Mouse (Mus musculus) layer of hippocampus, postnatal 25 days (tissue): ENCODE results near the gene Azi2. TPM values are rescaled to one million over a fixed set of nuclear protein-coding genes. Genes with fewer than 3 reads are reported as not detected.

Experiments
- DNase-seq, 2 experiments: peaks; one replicate each; pipeline ENCODE4 v3.0.0; 2022; ENCODE audit warnings: mixed read lengths in 2 of 2, low spot score in 1 of 2; ENCODE audit errors: extremely low spot score in 1 of 2
- microRNA-seq, 2 experiments: library from miRNA; unstranded; fragments of <30 nt; microRNA quantifications; one replicate each; pipeline ENCODE4 v1.2.0; 2021
- total RNA-seq, 2 experiments: library from RNA; stranded (reverse); gene quantifications; 2 replicates each; pipeline ENCODE4 v1.2.3; 2021

Azi2 gene
- total RNA-seq, 2 experiments from 2014 or later: 72.3 to 76.1 TPM

DNA sequence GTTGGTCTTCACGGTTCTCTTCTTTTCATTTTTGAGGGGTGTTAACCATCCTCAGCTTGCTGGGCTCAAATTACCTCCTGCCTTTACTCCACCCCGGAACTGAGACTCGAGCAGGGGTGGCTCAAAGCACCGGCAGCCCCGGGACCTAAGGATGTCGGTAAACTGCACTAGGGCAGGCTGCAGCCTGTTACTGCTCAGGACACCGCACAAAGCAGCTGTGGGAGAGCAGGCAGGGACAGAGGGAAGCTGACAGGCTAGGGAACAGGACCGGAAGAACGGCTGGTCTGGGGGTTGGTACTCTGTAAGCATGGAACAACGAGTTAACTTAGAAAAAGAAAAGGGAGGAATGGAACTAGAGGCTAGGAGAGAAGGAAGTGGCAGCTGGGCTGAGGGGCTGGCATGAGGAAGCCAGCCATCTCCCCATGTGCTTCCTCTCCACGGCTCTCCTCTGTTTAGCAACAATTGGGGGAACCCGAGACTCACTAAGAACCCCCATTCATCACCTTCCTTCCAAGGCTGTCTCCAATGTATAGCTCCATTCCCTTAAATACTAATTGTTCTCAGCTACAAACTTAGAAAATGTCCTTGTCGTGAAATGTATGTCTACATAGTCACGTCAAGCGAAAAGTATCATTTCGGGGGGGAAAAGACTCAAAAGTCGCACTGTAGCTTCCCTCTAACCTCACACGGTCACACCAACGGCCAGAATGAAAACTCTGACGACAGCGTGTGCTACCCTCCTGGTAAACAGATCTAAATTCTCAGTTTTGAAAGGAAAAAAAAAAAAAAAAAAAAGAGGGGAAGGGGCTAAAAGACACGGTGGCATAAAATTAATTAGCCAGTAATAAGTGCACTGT, 42.5 kb downstream of the Azi2 start:
- DNase-seq: no peak

DNA sequence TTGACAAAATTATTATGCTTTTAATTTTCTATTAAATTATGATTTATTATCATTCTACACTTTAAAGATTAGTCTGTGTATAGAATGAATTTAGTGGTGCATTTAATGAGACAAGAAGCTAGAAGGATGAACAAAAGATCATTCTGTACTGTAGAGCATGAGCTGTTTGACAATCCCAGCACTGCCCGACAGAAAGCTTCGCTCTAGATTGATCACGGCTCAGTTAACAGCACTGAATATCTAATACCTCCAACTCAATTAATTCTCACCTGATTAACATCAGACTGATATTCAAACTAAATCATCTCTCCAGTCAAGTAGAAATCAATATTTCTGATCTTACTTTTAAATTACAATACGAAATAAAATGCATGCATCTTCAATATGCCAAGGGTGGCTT, 43.5 kb downstream of the Azi2 start:
- no peak for DNase-seq

- DNase-seq: no peak
These were observed 59.1 kb downstream of the Azi2 start for GRCm38 (mm10) chr9:118099395-118099794.

GRCm38 (mm10) chr9:118100484-118100883, 60.2 kb downstream of the Azi2 start:
- no peak for DNase-seq

GRCm38 (mm10) chr9:118101802-118102201, 61.5 kb downstream of the Azi2 start:
- no peak for DNase-seq

GRCm38 (mm10) chr9:118108527-118109011, 68.3 kb downstream of the Azi2 start:
- no peak for DNase-seq

DNA sequence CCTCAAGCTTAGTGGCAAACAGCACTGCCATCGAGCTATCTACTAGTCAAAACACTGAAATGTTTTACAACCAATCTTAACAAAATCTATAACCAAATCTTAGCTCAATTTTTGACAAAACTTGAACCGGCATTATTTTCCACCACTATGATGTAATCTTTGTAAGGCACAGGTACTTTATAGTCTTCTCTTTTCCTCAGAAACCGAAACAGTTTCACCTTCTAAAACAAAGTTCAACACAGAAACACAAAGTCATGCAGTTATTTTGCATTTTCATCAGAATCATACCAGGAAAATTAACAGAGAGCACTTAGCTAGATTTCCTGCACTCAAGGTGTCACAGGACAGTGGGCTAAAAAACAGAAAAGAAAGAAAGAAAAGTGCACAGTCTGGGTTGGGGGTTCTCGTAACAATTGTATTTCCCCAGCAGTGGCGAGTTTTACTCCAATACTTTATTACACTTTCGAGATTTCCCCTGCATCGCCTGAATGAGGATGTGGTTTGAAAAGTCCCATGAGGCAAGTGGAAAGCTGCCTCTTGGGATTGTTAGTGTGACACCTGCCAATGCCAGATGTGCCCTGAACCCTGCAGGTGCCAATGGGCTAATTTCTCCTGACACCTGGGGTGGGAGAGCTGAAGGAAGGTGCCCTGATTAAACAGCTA, 69.5 kb downstream of the Azi2 start:
- DNase-seq: no peak

DNA sequence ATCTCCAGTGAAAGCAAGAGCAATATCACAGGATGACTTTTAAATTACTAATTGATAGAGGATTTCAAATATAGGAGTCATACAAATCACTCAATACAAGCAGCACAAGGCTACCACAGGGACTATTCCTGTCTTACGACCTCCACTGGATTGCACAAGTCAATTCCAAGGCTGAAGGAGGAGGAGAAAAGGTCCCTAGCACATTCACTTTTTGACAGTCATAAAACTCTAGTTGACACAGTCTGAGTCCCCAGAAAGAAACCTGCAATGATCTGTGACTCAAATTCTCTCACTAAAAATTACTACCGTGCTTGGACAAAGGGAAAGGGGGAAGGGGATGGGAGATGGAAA, 70.0 kb downstream of the Azi2 start:
- DNase-seq: no peak

Small RNAs within 50 kb of the gene (microRNA-seq; reads per million reads assigned to microRNA genes)
- 0 reads per million in 2 experiments for gene Gm22008

Other genes starting within 250 kb of the Azi2 start
- 10 to 100 TPM in 1 of 2 experiments, 1 to 10 TPM in 1; 9.5 to 11.5 TPM for gene Cmc1, start 109.7 kb downstream of the Azi2 start, total RNA-seq